Mouse (Mus musculus): ENCODE measurements around the gene Gm12695. TPM values are rescaled to one million over a fixed set of nuclear protein-coding genes. Genes with fewer than 3 reads are reported as not detected.
A peak's percentile ranks its signal among the peaks of the same experiment; 100 is the strongest.

Gene Gm12695
- not detected for total RNA-seq (2021)
- long read RNA-seq, experiment 1 = 0 reads
- long read RNA-seq, experiment 2 = 0 reads

DNA sequence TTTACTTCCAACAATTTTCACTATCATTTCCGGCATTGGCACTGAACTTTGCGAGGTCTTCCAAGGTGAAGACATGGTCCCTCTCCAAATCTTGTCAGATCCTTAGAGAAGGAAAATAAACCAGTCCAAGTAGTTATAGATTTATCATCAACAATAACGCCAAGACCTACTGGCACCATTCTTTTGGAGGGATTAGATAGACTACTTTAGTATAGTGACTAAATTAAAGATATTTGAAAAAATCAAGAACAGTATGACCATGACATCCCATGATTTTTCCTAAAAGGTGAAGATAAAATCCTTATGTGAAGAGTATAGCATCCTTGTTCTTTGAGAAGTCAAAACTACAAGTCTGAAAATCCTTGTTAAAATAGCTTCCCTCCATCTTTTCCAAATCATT lies at the start of gene Gm12695:
Gene Gm12695 (minus strand): TSS at position 101 of the 400 bp plus-strand sequence.
- DNase-seq = no peak

DNA sequence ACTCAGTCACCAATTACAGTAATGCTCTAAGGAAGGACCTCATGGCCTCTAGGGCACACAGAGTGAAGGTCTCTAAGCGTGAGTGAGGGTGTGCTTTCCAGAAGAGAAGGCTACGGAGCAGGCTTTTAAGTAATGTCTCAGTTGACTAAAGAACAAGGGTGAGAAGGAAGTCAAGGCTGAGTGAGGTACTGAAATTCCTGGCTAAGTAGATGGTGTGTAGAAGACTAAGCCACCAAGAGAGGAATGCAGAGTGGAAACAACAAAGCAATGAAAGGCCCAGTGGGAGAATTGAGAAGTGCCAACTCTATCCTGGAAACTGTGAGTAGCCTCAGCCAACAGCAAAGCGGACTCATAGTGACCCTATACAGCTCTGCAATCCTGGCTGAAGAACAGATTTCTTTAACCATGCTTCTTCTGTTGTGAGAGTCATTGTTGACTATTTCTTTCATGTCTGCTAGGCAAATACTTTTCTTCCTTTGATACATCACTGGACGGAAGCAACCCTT lies 40.6 kb upstream of the Gm12695 start:
- peak; percentile 12 for DNase-seq

DNA sequence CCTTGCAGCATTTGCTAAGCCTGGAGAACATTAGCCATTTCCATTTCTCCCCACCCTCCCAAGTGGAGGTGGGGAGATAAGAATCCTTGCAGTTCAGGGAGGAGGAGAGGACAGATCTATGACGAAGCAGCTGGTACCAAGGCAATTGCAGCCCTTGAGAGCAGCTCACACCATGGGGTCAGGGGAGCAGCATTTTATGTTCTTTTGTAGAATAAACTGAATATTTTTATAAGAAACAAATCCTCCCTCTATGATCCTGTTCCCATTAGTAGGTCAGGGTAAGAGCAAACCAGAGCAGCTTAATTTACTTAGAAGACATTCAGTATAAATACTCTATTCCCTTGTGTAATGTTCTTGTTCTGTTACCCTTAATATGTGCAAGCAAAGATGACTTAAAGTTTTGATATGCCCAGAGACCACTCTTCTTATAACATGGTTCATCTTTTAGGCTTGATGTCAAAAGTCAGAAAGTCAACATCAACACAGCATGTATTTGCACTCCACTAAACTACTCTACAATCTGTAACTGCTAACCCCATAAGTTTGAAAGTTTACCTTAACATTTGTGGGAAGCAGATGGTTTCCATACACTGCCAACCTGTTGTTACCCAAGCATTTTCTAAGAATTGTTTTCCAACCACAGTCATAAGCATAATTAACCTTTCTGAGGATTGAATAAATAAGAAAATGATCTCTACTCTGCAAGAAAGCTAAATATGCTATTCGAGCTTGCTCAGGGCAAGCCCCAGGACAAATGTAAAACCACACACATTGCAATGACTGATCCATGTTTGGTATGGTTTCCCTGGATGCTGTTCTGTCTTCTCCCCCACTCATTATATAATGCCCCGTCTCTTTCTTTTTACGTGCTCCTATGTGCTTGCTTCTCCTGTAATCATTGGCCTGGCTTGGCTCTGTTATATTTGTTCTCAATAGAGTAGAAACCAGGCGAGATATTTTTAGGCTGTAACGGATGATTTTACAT lies 22.1 kb upstream of the Gm12695 start:
- no peak for DNase-seq

DNA sequence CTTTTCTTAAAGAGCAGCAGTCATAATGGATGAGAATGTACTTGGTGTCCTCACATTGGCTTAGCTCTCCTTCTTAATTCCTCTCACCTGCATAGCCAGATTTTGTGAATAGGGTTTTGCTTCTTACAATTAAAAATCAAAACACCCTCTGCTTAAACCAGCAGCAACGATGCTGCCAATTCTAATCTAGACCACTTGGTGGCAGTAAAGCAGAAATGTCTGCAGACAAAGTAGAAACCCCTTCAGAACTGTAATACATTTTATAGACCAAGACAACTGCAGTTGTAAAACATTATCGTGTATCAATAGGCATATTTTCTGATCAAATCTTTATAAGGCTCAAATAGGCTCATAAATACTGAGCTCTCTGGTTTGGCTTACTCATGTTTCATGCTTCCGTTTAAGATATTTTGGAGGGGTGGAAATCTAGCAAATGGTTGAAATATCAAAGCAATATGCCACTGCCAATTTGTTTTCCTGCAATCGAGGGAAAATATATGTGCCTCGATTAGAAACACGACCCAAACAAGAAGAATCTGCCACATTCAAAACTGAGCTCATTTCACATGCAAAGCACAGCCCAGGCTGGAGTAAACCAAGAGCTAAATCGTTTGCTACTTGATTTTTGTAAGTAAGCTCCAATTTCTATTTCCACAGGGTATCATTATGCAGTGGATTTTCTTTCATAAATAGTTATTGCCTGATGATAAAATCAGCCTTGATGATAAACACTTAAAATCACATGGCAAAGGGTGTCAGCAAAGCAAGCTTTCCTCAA lies 14.6 kb upstream of the Gm12695 start:
- peak; percentile 29 for DNase-seq

DNA sequence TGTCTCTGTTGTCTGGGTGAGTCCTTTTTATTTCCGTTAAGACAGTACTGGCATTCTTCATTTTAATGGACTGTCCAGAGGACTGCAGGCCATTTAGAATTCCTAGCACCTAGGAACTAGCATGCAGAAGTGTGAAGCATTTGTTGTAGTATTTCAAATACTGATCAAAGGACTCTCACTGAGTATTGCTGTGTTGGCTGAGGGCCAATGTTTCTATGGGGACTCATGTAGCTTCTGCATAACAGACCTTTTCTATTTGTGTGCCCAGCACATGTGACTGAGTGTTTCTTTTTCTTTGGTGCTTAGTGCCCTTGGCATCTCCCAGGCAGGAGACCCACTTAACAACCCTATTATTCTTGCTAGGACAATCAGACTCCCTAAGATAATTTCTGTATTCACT lies 12.6 kb upstream of the Gm12695 start:
- no peak for DNase-seq

DNA sequence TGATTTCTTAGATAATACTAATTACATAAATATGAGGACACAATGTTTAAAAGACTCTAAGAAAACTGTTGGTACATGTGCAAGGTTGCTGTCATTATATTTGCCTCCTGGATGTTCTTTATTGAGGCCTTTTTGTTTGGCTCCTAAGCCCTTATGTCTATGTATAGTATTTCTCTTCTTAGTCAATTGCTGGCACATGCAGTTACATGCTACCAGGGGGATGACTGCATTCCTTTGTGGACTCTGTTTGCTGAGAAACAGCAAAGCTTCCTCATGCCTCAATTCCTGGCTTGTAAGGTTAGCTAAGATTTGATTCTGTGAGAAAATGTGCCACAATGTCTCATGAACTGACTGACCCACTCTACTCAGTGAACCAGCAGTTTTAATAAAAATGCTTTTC lies 6.3 kb upstream of the Gm12695 start:
- DNase-seq = no peak

DNA sequence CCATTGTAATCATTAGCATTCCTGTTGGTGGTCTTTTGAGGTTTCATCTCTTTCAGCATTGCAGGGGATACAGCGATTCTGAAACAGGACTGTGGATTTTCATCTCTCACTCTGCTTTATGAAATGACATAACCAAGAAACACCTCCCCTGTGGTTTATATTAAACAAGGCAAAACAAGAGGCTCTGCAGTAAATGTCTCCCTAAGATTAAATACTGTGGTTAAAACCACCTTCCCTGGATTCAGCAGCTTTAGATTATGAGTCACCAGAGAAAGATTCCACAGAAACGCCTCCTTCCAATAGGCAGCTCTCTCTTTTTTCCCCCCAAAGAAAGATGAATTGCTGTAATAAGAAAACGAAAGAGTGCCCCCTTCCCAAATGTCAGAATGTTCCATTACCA lies 4.9 kb upstream of the Gm12695 start:
- DNase-seq = no peak

DNA sequence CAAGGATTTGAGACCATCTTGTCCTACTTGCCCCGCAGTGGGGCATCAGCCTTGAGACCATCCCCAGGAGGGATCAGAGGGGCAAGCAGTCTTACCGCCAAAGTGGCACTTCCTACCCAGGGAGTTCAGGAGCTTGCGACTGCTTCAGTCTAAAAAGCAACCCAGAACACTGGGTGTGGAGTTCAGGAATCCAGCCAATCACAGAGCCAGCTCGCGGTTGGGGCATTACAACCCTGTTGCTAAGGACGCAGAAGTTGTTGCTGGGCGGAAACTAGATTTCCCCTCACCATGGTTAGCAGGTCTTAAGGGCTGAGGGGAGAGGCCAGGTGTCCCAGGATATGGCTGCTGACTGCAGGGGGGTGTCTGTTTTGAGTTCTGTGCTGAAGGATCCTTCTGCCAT lies 1.6 kb upstream of the Gm12695 start:
- no peak for DNase-seq

DNA sequence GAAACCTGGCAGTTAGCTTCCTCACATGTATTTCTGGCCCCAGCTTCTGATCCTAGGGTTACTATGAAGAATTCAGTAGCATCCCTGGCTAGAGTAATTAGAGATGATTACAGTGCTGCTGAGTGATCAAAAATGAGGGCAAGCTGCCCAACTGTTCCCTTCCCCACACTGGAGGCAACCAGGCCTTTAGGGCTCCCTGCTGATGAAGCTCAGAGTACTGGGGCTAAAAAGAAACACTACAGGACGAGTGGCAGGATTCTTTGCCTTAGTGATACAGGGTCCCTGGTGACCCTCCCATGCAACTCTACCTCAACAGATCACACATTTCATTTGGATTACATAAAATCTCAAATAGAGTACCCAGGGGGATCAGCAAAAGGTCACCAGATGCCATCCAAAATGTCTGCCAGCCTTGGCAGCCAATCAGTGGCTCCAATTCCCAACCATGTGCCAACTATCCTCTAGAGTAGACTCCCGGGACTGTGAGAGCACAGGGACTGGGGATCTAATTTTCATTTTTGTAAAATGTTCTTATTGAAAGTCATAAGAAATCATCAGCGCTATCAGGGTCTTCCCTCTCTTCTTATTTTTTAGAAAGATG lies 11.9 kb downstream of the Gm12695 start:
- peak; percentile 43 for DNase-seq

DNA sequence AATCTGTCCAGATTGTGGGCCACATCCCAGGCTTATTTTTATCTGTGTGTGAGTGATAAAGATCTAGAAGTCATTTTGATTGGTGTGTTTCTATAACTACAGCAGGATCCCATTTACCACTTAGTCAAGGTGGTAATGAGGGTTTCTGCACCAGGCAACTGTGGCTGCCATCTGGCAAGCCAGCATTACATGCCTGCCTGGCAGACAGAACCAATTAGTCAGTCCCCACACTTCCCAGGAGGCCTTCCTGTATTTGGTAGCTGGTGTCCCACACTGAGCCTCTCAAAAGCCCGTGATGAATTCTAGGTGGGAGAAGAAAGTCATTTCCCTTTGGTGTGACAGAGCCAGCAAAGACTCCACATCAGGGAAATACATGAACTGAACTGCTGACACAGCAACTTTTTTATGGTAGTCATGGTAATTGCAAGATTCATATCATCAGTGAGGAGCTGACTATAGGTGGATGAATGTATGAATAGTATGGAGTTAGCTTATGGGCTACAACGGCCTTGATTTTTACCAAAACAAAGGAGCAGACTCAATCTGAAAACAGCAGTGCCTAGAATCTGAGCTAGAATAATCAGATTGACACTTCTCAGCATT lies 18.5 kb downstream of the Gm12695 start:
- DNase-seq = no peak

DNA sequence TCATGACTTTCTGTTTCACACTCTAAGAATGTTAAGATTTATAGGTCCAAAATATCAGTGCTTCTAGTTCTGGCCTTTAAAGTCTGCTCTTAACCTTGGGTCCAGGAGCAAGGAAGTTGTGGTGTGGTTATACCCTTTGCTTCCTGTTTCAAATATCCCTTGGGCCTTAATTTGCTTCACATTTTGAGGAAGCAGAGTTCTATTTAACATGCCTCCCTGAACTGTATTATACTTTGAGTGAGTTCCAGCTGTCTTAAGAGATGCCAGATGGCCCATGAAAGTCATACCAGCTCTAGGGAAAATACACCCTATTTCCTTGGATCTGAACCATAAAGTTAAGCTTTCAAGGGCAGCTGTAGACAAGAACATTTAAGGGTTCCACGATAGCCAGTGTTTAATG lies 33.0 kb downstream of the Gm12695 start:
- peak; percentile 2 for DNase-seq

DNA sequence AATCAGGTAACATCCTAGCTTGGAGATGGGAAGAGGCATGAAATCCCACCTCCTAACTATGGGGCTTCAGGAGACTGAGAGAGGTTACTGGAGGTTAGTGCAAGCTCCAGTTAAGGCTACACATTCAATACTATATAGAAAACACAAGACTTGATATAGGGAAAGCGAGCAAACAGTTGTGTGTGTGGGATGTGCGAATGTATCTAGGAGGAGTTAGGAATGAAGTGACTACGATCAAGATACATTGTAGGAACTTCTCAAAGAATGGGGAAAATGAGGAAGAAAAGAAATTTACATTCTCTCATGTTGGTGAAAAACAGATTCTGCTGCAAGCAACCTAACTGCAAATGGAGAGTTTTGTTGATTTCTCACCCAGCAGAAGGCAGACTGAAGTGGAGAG lies 44.5 kb downstream of the Gm12695 start:
- no peak for DNase-seq

DNA sequence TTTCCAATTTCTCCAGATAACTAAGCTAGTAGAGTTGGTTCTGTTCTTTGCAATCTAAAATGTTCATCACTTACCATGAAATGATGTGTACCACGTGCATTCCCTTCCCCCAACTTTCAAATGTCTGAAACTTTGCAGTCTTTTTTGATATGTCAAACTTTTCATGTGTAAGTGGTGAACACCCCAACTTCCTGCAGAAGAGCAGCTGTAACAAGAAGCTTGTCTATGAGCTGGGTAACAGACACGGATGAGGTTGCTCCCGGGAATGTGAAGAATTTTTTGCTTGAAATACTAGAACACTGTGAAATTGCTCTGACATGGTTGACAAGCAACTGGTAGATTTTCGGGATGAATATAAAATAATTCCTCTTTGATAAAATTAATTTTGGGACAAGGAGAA lies 55.7 kb downstream of the Gm12695 start:
- no peak for DNase-seq

DNA sequence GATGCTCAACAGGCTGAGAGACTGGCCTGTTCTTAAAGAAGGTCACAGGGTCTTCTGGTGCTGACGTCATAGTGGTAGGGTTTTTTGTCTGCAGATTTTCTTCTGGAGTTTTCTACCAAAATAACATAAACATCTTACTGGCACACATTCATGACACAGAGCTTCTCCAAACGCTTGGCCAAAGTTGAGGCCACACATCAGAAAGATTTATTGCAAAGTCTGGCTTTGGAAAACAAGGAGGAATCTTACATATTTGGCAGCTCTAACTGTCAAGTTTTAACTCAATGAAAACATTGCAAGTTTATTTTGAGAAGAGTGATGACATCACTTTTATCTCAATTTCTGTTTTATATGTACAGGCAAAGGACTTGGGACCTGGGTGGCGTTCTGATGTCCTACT lies 56.8 kb downstream of the Gm12695 start:
- DNase-seq = no peak

DNA sequence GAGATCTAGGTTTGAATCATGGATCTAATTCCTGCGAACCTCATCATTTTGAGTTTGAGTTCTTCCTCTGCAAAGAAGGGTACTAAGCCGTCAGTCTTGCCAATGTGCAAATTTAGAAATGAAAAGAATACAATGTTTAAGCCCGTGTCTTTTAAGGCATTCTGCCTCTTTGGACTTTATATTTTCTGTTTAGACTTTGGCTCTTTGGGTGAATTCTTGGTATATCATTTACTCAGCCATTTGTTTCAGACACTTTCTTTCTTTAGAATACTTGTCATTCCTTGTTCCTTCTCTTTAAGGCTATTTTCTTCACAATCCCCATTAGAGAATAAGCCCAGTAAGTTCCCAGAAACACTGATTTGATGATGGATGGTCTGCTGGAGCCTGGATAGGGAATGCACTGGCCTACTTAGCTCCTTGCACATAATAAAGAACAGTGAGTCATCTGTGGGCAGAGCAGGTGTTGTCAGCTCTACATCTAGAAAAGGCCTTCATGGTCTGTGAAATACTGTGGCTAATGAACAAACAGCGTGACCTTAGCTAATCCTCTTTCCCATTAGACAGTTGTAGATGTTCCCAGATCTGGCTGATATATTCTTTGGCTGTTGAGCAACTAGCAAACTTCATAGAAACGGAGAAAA lies 59.5 kb downstream of the Gm12695 start:
- DNase-seq = no peak

DNA sequence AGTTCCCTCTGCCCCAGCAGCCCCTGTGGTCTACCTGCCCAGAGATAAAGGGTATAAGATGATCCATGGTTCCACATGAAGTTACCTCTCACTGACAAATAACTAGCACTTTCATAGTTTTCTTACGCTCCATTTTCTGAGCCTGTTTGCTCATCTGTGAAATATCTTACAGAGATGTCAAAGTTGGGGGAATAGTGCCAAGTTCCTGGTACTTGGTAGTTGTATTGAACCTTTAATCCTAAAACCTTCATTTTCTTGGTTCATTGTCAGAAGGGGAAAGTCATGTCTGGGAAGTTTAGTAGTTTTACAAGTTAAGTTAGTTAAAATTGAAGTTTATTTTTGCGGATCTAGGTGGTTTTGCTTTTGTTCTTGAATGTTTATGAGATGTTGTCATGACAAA lies 62.7 kb downstream of the Gm12695 start:
- DNase-seq = no peak

DNA sequence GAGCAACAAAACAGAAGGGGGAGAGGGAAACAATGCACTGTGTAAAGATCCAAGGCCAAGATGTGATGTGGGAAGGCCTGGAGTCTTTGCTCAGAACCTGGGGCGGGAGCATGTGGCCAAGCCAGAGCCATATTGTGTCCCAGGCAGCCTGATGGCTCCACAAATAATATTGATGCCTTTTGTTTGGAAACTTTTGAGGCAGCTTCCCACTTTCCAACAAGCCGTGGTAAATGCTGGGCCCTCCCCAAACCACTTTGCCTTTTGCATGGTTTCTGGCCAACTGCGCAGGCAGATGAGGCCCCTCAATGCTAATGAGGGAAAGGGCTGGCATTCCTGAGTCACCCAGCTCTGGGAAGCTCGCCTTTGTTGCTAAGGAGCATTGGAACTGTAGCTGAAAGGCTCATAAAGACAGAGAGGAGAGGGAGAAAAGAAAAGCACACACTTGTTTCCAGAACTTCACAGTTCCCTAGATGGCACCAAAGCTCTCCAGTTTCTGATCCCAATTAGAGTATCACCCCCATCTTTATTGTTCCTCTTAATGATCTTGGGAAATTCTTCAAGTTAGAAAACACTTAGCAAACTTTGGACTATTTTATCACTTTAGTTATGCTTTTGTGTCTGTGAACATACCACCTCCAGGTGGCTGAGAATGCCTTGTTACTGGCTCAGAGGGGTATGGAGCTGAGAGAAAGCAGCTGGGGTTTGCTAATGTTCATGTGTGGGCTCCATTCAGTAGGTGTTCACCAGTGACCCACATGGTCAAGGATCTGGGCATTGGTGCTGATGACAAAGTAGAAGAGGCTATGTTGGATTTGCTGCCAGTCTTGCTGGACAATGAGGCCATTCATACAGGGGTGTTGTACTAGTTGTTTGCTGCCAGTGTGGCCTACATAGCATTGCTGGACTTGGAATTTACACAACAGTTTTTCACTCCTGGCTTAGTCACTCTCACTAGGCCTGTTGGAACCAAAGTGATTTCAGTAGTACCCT lies 65.7 kb downstream of the Gm12695 start:
- DNase-seq = no peak

DNA sequence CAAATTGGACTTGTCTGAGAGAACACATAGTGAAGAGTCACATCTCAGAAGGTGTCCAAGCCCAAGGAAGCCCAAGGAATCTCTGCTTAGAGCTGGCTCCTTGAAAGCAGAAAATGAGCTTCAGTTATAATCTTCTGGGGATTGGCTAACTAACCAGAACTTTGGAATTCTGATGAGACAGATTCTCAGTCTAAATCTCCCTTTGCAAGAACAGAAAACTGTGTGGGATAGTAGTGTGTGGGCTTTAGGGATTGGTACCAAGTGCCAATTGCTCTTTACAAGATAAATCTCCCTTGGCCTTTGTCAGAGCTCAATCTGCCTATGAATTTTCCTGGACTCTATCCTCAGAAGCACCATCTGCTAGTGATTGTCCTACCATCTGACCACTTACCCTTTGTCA lies 66.5 kb downstream of the Gm12695 start:
- DNase-seq = no peak

DNA sequence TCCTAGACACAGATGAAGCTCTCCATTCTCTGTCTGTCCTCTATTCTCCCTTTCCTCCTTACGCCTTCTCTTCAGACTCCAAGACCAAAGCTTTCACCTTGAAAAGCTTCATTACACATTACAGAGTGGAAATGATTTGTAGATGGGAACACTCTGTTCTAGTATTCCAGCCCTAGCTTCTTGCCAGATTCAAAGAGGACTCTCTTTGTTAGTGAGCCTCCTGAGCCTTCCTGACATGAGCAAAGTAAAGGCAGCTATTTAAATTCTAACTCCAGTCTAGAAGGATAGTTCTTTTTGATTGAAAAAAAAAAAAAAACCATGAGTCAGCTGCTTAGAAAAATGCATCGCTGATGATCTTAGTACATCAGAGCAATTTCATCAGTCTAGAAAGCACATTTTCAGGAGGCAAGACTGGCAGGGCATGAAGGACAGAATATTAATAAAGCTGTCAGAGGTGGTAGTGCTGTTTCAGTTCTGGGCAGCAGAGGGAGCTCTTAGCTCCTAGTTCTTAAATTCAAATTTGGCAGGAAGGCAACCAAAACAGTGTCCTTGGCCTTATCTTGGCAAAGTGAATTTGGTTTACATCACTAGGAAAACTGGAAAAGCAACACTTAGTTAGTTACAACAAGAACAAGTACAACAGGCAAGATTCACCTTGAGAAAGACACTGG lies 79.6 kb downstream of the Gm12695 start:
- peak; percentile 73 for DNase-seq

DNA sequence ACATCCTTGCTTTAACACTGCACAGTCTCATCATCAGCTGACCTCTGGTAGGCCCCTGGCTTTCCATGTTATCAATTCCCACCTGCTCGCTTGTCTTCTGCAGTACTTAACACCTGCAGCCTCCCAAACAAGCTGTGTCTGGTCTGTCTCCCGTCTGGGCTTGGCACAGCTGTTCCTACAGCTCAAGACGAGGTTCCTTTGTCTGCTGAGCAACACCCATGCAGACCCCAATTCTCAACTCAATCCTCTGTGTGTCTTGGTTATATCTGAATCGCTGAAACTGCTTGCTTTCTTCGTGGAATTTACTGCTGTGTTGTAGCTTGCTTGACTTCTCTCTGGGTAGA lies 86.8 kb downstream of the Gm12695 start:
- DNase-seq = no peak
